Mouse (Mus musculus) CH12.LX (cell line): ENCODE measurements at regions not wholly inside any gene's neighbourhood (a gene's known extent, or its start where the extent isn't known, plus 50 kb on each side); places are given as distances from the start of the nearest gene placed in this dataset.

Experiments
- CTCF ChIP-seq, 2 experiments: IDR thresholded peaks in 1 of 2; conservative IDR thresholded peaks in 1 of 2; 2 replicates each; pipeline ENCODE4 v1.5.1; 2011 to 2012; ENCODE audit warnings: low read depth in 2 of 2, low read length in 2 of 2, improper control_type of control experiment in 1 of 2, inconsistent platforms in 1 of 2, mild to moderate bottlenecking in 1 of 2, moderate library complexity in 1 of 2
- EP300 ChIP-seq: IDR thresholded peaks from 2 replicates; pipeline ENCODE4 v1.6.1; 2011; ENCODE audit warnings: low read length, improper control_type of control experiment
- GABPA ChIP-seq: IDR thresholded peaks from 2 replicates; pipeline ENCODE4 v1.6.1; 2012; ENCODE audit warnings: low read depth, low read length, improper control_type of control experiment, inconsistent platforms; ENCODE audit not compliant: insufficient replicate concordance
- MAFK ChIP-seq: IDR thresholded peaks from 2 replicates; pipeline ENCODE4 v1.6.1; 2011; ENCODE audit warnings: low read length, improper control_type of control experiment; ENCODE audit not compliant: insufficient replicate concordance
- MAX ChIP-seq: IDR thresholded peaks from 2 replicates; pipeline ENCODE4 v1.6.1; 2011; ENCODE audit warnings: low read length, improper control_type of control experiment
- POLR2A ChIP-seq: IDR thresholded peaks from 2 replicates; pipeline ENCODE4 v1.6.1; 2011; ENCODE audit warnings: low read depth, mild to moderate bottlenecking, improper control_type of control experiment, low read length
- RAD21 ChIP-seq: IDR thresholded peaks from 2 replicates; pipeline ENCODE4 v1.6.1; 2011; ENCODE audit warnings: low read depth, mild to moderate bottlenecking, low read length, improper control_type of control experiment, moderate library complexity
- SMC3 ChIP-seq: IDR thresholded peaks from 2 replicates; pipeline ENCODE4 v1.6.1; 2011; ENCODE audit warnings: low read depth, low read length, improper control_type of control experiment
- USF1 ChIP-seq: IDR thresholded peaks from 2 replicates; pipeline ENCODE4 v1.6.1; 2014; ENCODE audit warnings: low read depth, mild to moderate bottlenecking, inconsistent platforms, low read length, improper control_type of control experiment
- ZMIZ1 ChIP-seq: IDR thresholded peaks from 2 replicates; pipeline ENCODE4 v1.6.1; 2012; ENCODE audit warnings: low read depth, mild to moderate bottlenecking, inconsistent platforms, low read length, improper control_type of control experiment

GRCm38 (mm10) chr2:124758992-124759391, 308.9 kb upstream of the Slc24a5 start:
- no peak for TF ChIP-seq MAFK
- no peak for TF ChIP-seq RAD21
- TF ChIP-seq USF1: no peak
- TF ChIP-seq MAX: no peak
- TF ChIP-seq ZMIZ1: no peak
- TF ChIP-seq CTCF (conservative IDR thresholded peaks at IDR 0.05 in 1 of 2, IDR thresholded peaks at IDR 0.05 in 1 of 2; ENCODE audit: low read depth in 2 of 2, low read length in 2 of 2): no peak
- TF ChIP-seq EP300: no peak
- no peak for TF ChIP-seq POLR2A
- TF ChIP-seq SMC3: no peak
- TF ChIP-seq GABPA: no peak
